Mouse (Mus musculus): ENCODE measurements around the gene Tmem37. TPM values are rescaled to one million over a fixed set of nuclear protein-coding genes. Genes with fewer than 3 reads are reported as not detected.
A peak's percentile ranks its signal among the peaks of the same experiment; 100 is the strongest.

The Tmem37 gene
- polyA plus RNA-seq, 1 experiment from 2014 or later = 8.7 TPM

GRCm38 (mm10) chr1:120085696-120086095 lies 11.8 kb upstream of the Tmem37 start:
- Histone ChIP-seq H3K9me3 (replicated peaks) (no peaks in the 10 kb centered on the region), H3K27me3 (no peaks in the 10 kb centered on the region), H3K4me3 (no peak overlapping the region), H3K27ac (no peak overlapping the region), H3K4me1 (peaks cover 9% of the 10 kb centered on the region), H3K9ac (no peak overlapping the region), H3K36me3 (no peaks in the 10 kb centered on the region), H3K4me2 (replicated peaks) (no peak overlapping the region)
- no peak for ATAC-seq (ENCODE audit: low FRiP score)
- WGBS = 67% methylated on average over 3 of the region's 3 CpGs

DNA sequence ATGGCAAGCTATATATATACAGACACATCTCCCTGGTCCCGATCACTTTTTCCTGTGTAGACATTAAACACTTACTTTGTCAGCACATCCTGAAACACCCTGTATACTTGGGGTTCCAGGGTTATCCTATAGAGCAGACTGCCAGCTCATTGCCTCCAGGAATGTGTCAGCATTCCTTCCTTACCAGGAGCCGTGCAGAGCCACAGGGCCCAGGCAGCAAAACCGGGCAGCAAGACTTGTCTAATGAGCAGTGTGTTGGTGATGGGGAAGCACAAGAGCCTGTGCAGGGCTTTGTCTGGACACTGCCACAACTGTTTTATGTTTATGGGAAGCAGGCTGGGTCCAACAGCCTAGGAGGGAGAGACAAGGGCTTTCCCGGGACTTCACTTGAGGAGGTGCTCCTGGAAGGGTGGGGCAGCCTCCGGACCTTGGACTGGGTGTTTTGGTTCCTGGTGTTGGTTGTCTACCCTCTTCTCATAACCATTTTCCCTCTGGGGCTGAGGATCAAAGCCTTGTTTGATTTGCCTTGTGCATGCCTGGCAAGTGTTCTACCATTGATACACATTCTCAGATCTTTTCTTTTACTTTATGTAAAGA lies 10.1 kb upstream of the Tmem37 start:
- Histone ChIP-seq H3K4me1 (peaks cover 8% of the 10 kb centered on the region), H3K9me3 (replicated peaks) (no peaks in the 10 kb centered on the region), H3K36me3 (no peaks in the 10 kb centered on the region), H3K27ac (no peak overlapping the region), H3K4me2 (replicated peaks) (no peak overlapping the region), H3K9ac (no peak overlapping the region), H3K27me3 (no peaks in the 10 kb centered on the region), H3K4me3 (no peak overlapping the region)
- whole genome bisulfite sequencing = 67% methylated on average over 5 of the region's 5 CpGs
- ATAC-seq (ENCODE audit: low FRiP score) = no peak

DNA sequence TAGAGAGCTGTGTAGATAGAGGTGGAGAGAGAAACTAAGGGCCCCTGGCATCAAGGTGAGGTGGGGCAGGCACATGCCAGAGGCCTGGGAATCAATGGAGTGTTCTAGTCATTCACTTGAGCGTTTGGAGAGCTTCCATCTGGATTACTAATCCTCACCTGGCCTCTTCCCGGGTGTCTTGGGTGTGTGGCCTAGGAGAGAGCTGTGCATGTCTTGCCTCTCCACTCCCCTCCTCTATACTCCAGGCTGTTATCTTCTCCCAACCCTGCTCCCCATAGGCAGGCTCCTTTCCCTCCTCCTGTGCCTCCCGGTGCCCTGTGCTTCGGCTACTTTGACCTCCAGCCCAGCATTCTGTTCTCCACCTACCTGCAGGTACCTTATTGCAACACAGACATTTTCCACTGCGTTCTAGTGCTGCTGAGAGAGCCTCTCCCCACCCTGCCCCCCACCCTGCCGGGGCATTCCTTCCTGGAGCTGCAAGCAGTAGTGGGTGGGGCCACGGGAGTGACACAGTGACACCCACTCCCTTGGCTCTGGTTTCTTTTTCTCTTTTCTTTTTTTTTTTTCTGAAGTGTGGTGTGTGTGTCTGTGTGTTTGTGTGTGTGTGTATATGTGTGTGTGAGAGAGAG lies 9.2 kb upstream of the Tmem37 start:
- no peaks in the 10 kb centered on the region for H3K9me3 ChIP-seq (replicated peaks)
- H3K4me2 ChIP-seq (replicated peaks) = no peak overlapping the region
- 41% methylated on average over 7 of the region's 7 CpGs for WGBS
- H3K4me3 ChIP-seq = no peak overlapping the region
- no peak overlapping the region for H3K27ac ChIP-seq
- no peak for ATAC-seq (ENCODE audit: low FRiP score)
- H3K4me1 ChIP-seq = peaks cover 2% of the 10 kb centered on the region
- H3K9ac ChIP-seq = no peak overlapping the region
- no peaks in the 10 kb centered on the region for H3K27me3 ChIP-seq
- no peaks in the 10 kb centered on the region for H3K36me3 ChIP-seq

DNA sequence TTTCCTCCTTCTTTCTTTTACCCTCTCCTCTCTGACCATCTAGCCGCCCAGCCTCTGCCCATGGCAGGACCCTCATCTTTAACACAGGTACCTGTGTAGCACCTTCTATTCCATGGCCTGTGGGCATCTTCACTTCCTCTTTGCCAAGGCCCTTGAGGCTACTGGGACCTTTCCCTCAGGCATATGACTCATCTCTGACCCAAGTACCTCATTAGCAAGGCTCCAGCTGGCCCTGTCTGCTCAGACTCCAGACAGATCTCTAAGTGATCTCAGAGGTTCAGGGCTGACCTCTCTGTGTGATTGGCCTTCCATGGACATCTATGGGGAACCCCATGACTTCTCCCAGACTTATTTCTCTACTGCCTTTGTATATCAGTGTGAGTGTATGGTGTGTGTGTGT lies 6.8 kb upstream of the Tmem37 start:
- no peaks in the 10 kb centered on the region for H3K27me3 ChIP-seq
- H3K27ac ChIP-seq = no peak overlapping the region
- H3K9ac ChIP-seq = no peak overlapping the region
- H3K4me1 ChIP-seq = peaks cover 6% of the 10 kb centered on the region
- H3K4me3 ChIP-seq = no peak overlapping the region
- H3K9me3 ChIP-seq (replicated peaks) = no peaks in the 10 kb centered on the region
- no peaks in the 10 kb centered on the region for H3K36me3 ChIP-seq
- H3K4me2 ChIP-seq (replicated peaks) = no peak overlapping the region
- no peak for ATAC-seq (ENCODE audit: low FRiP score)
- WGBS = 89% methylated on average over 1 of the region's 1 CpGs

DNA sequence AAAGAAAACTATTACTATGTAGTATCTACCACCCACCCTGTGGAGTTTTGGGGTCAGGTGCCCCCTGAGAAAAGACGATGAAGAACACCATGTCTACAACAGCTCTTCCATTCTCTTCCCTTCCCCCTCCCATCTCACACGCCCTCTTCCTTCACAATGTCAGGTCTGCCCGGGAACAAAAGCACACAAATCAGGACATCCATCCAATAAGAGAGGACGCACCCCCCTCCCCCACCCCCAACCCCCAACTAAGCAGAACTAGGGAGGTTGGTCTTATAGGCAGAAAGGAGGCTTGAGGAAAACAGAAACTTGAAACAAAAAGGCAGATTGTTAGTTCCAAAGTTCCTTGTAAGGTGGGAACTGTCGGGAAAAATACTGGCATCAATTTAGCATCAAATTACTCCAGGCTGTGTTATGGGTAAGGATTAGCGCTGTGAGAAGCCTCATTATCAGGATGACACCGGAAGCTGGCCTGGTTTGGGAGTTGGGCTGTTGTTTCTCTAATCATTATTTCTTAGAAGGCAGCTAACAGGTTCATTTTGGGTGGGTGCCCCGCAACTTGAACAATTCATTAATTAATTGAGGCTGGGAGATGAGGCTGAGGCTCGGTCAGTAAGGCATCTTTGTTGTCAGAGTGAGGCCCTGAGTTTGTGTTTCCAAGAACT lies 4.0 kb upstream of the Tmem37 start:
- Histone ChIP-seq H3K9me3 (replicated peaks) (no peaks in the 10 kb centered on the region), H3K4me3 (no peak overlapping the region), H3K27me3 (peaks cover 23% of the 10 kb centered on the region), H3K27ac (no peak overlapping the region), H3K4me2 (replicated peaks) (no peak overlapping the region), H3K36me3 (no peaks in the 10 kb centered on the region), H3K9ac (no peak overlapping the region), H3K4me1 (peaks cover 17% of the 10 kb centered on the region)
- WGBS = 16% methylated on average over 9 of the region's 9 CpGs
- no peak for ATAC-seq (ENCODE audit: low FRiP score)

DNA sequence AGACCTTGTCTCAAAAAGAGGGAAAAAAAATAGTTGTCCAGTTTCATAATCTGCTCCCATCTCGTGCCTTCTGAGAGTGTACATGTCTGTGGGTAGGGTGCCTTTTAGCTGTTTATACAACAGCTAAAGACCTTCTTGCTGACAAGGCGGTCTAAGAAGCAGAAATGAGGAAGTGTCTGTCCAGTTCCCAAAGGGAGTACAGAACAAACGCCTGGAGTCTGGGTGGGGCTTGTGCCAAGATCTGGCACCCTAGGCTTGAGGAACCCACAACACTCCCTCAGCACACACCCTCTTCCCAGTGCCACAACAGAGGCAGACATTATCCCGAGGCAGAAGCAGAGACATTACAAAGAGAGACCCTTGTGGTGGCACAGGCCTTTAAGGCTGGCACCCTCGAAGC lies 1.6 kb upstream of the Tmem37 start:
- Histone ChIP-seq H3K9ac (no peak overlapping the region), H3K4me1 (peaks cover 21% of the 10 kb centered on the region), H3K4me3 (no peak overlapping the region), H3K9me3 (replicated peaks) (no peaks in the 10 kb centered on the region), H3K4me2 (replicated peaks) (no peak overlapping the region), H3K36me3 (no peaks in the 10 kb centered on the region), H3K27ac (no peak overlapping the region), H3K27me3 (peaks cover 41% of the 10 kb centered on the region)
- 82% methylated on average over 5 of the region's 5 CpGs for WGBS
- no peak for ATAC-seq (ENCODE audit: low FRiP score)

- no peak overlapping the region for H3K4me3 ChIP-seq
- H3K27me3 ChIP-seq = peaks cover 41% of the 10 kb centered on the region
- no peak overlapping the region for H3K9ac ChIP-seq
- H3K9me3 ChIP-seq (replicated peaks) = no peaks in the 10 kb centered on the region
- 78% methylated on average over 4 of the region's 4 CpGs for WGBS
- no peak overlapping the region for H3K4me2 ChIP-seq (replicated peaks)
- H3K36me3 ChIP-seq = no peaks in the 10 kb centered on the region
- H3K4me1 ChIP-seq = peaks cover 21% of the 10 kb centered on the region
- ATAC-seq (ENCODE audit: low FRiP score) = no peak
- H3K27ac ChIP-seq = no peak overlapping the region
Observed at GRCm38 (mm10) chr1:120074931-120075330, 1.1 kb upstream of the Tmem37 start.

- no peak for ATAC-seq (ENCODE audit: low FRiP score)
- Histone ChIP-seq H3K36me3 (no peaks in the 10 kb centered on the region), H3K4me1 (peaks cover 21% of the 10 kb centered on the region), H3K27me3 (peaks cover 41% of the 10 kb centered on the region), H3K9me3 (replicated peaks) (no peaks in the 10 kb centered on the region), H3K27ac (no peak overlapping the region), H3K4me2 (replicated peaks) (peak overlapping the region; percentile 90; the same call in 1 of the 2 replicates), H3K9ac (no peak overlapping the region), H3K4me3 (0 out of 2 replicates have a peak overlapping the region, but pooled peaks have one; percentile 38)
- WGBS = 21% methylated on average over 4 of the region's 4 CpGs
Observed at GRCm38 (mm10) chr1:120074307-120074702, 431 bp upstream of the Tmem37 start.

DNA sequence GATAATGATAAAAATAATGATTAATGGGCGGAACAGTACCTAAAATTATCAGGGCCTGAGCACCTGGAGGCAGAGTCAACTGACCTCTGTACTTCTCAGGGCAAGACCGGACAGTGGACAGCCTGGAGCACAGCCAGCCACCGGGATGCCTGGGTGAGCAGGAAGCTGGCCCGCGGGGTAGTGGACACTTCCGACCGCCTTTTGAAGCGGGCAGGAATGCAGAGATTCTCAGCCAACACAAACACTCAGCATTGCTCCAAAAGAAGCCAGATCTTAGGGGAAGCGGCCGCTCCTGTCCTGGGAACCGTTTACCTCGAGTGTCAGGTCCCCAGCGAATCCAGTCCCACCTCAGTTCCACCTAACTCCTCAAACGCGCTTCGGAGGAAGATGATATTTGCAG lies 974 bp downstream of the Tmem37 start:
- no peak for ATAC-seq (ENCODE audit: low FRiP score)
- Histone ChIP-seq H3K4me2 (replicated peaks) (peak overlapping the region; percentile 90), H3K4me3 (peak overlapping the region; percentile 38; the same call in 1 of the 2 replicates), H3K9ac (peak overlapping the region; percentile 51), H3K27me3 (peaks cover 41% of the 10 kb centered on the region), H3K4me1 (peaks cover 21% of the 10 kb centered on the region), H3K27ac (no peak overlapping the region), H3K9me3 (replicated peaks) (no peaks in the 10 kb centered on the region), H3K36me3 (no peaks in the 10 kb centered on the region)
- 15% methylated on average over 16 of the region's 16 CpGs for WGBS

DNA sequence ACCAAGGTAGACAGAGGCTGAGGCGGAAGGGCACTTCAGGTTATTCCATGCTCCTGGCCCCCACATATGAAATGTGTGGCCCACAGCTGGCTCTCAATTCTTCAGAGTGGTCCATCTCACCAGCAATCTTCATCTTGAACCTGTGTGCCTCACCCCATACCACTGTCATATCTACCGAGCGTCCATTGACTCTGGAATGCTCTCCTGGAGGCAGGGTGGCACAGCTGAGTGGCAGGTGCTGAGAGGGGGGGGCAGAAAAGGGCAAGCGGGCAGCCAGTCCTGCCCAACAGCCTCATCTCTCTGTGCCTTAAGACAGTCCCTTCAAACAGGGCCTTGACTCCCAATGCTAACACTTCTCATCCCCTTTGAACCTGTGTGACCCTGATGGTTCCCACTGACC lies 2.7 kb downstream of the Tmem37 start:
- H3K27ac ChIP-seq = no peak overlapping the region
- H3K9ac ChIP-seq = no peak overlapping the region
- ATAC-seq (ENCODE audit: low FRiP score) = no peak
- H3K9me3 ChIP-seq (replicated peaks) = no peaks in the 10 kb centered on the region
- peaks cover 41% of the 10 kb centered on the region for H3K27me3 ChIP-seq
- H3K4me2 ChIP-seq (replicated peaks) = no peak overlapping the region
- peaks cover 17% of the 10 kb centered on the region for H3K4me1 ChIP-seq
- H3K36me3 ChIP-seq = no peaks in the 10 kb centered on the region
- 85% methylated on average over 4 of the region's 4 CpGs for WGBS
- no peak overlapping the region for H3K4me3 ChIP-seq

- H3K27me3 ChIP-seq = peaks cover 40% of the 10 kb centered on the region
- H3K4me2 ChIP-seq (replicated peaks) = no peak overlapping the region
- 61% methylated on average over 6 of the region's 6 CpGs for WGBS
- H3K36me3 ChIP-seq = no peaks in the 10 kb centered on the region
- ATAC-seq (ENCODE audit: low FRiP score) = no peak
- no peak overlapping the region for H3K27ac ChIP-seq
- peaks cover 17% of the 10 kb centered on the region for H3K4me1 ChIP-seq
- no peak overlapping the region for H3K4me3 ChIP-seq
- H3K9ac ChIP-seq = no peak overlapping the region
- H3K9me3 ChIP-seq (replicated peaks) = no peaks in the 10 kb centered on the region
Observed at GRCm38 (mm10) chr1:120070168-120070567, 3.7 kb downstream of the Tmem37 start.

GRCm38 (mm10) chr1:120069120-120069519 lies 4.8 kb downstream of the Tmem37 start:
- 89% methylated on average over 5 of the region's 5 CpGs for WGBS
- ATAC-seq (ENCODE audit: low FRiP score) = no peak
- no peaks in the 10 kb centered on the region for H3K36me3 ChIP-seq

GRCm38 (mm10) chr1:120066625-120067024 lies 7.2 kb downstream of the Tmem37 start:
- no peak for ATAC-seq (ENCODE audit: low FRiP score)

More at GRCm38 (mm10) chr1:120069120-120069519, 4.8 kb downstream of the Tmem37 start:
- Histone ChIP-seq H3K4me3 (no peak overlapping the region), H3K9ac (no peak overlapping the region), H3K27ac (no peak overlapping the region), H3K9me3 (replicated peaks) (no peaks in the 10 kb centered on the region), H3K4me1 (peaks cover 16% of the 10 kb centered on the region), H3K27me3 (peaks cover 30% of the 10 kb centered on the region), H3K4me2 (replicated peaks) (no peak overlapping the region)

More at GRCm38 (mm10) chr1:120066625-120067024, 7.2 kb downstream of the Tmem37 start:
- H3K4me3 ChIP-seq = no peak overlapping the region
- H3K36me3 ChIP-seq = no peaks in the 10 kb centered on the region
- no peaks in the 10 kb centered on the region for H3K9me3 ChIP-seq (replicated peaks)
- H3K4me1 ChIP-seq = no peaks in the 10 kb centered on the region
- no peak overlapping the region for H3K27ac ChIP-seq
- H3K9ac ChIP-seq = no peak overlapping the region
- no peak overlapping the region for H3K4me2 ChIP-seq (replicated peaks)
- peaks cover 5% of the 10 kb centered on the region for H3K27me3 ChIP-seq
- 86% methylated on average over 3 of the region's 3 CpGs for WGBS

Data from hindbrain, embryonic 12.5 days (tissue).